Mouse (Mus musculus): ENCODE data around the gene Stk39. TPM values are rescaled to one million over a fixed set of nuclear protein-coding genes. Genes with fewer than 3 reads are reported as not detected.

Stk39 gene
- polyA plus RNA-seq, 1 experiment from 2014 or later: 7.8 TPM

GRCm38 (mm10) chr2:68342122-68342646 lies 129.9 kb downstream of the Stk39 start:
- no peak for ATAC-seq (replicated peaks; ENCODE audit: low FRiP score)
- 85% methylated on average over 7 of the region's 7 CpGs for WGBS
- H3K27me3 ChIP-seq (replicated peaks; ENCODE audit: control insufficient read depth, insufficient read depth, low read length): no peaks in the 10 kb centered on the region

GRCm38 (mm10) chr2:68336913-68337312 lies 135.2 kb downstream of the Stk39 start:
- Histone ChIP-seq H3K27ac (ENCODE audit: low read depth, low read length) (no peak overlapping the region), H3K4me3 (ENCODE audit: low read depth, low read length) (no peak overlapping the region), H3K9me3 (ENCODE audit: control insufficient read depth, low read length) (no peaks in the 10 kb centered on the region), H3K4me2 (no peak overlapping the region), H3K27me3 (replicated peaks; ENCODE audit: control insufficient read depth, insufficient read depth, low read length) (no peaks in the 10 kb centered on the region), H3K4me1 (replicated peaks; ENCODE audit: control insufficient read depth, insufficient read depth, low read length) (no peaks in the 10 kb centered on the region), H3K36me3 (ENCODE audit: control insufficient read depth, insufficient read depth, low read length) (no peaks in the 10 kb centered on the region), H3K9ac (ENCODE audit: low read depth, low read length) (no peak overlapping the region)
- DNase-seq (ENCODE audit: low spot score) (no peak), ATAC-seq (replicated peaks; ENCODE audit: low FRiP score) (no peak)
- 85% methylated on average over 6 of the region's 6 CpGs for WGBS

More at GRCm38 (mm10) chr2:68342122-68342646, 129.9 kb downstream of the Stk39 start:
- no peaks in the 10 kb centered on the region for H3K36me3 ChIP-seq (ENCODE audit: control insufficient read depth, insufficient read depth, low read length)
- H3K9me3 ChIP-seq (ENCODE audit: control insufficient read depth, low read length): no peaks in the 10 kb centered on the region
- DNase-seq (ENCODE audit: low spot score): no peak
- no peak overlapping the region for H3K4me2 ChIP-seq
- no peak overlapping the region for H3K27ac ChIP-seq (ENCODE audit: low read depth, low read length)
- H3K4me1 ChIP-seq (replicated peaks; ENCODE audit: control insufficient read depth, insufficient read depth, low read length): no peaks in the 10 kb centered on the region
- H3K4me3 ChIP-seq (ENCODE audit: low read depth, low read length): no peak overlapping the region
- no peak overlapping the region for H3K9ac ChIP-seq (ENCODE audit: low read depth, low read length)

DNA sequence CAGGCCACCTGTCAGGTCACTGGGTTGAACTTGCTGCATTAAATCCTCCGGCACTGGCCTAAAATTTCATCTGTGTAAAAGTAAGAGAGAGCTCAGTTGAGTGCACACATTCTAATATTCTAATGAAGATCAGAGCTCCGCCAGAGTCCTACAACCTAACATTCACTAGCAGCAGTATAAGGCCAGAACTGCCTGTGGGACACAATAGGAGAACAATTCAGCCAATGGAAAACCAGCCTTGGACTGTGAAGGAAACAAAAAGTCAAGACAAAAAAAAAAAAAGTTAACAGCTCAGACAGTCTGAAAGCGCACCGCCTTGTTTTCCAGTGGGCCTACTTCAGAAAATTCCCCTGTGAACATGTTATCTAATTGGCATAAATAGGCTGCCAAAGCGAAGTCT lies 137.1 kb downstream of the Stk39 start:
- H3K4me3 ChIP-seq (ENCODE audit: low read depth, low read length): no peak overlapping the region
- no peaks in the 10 kb centered on the region for H3K27me3 ChIP-seq (replicated peaks; ENCODE audit: control insufficient read depth, insufficient read depth, low read length)
- no peaks in the 10 kb centered on the region for H3K4me1 ChIP-seq (replicated peaks; ENCODE audit: control insufficient read depth, insufficient read depth, low read length)
- no peak overlapping the region for H3K27ac ChIP-seq (ENCODE audit: low read depth, low read length)
- H3K36me3 ChIP-seq (ENCODE audit: control insufficient read depth, insufficient read depth, low read length): no peaks in the 10 kb centered on the region
- WGBS: 91% methylated on average over 5 of the region's 5 CpGs
- no peak for ATAC-seq (replicated peaks; ENCODE audit: low FRiP score)
- DNase-seq (ENCODE audit: low spot score): no peak
- no peaks in the 10 kb centered on the region for H3K9me3 ChIP-seq (ENCODE audit: control insufficient read depth, low read length)
- H3K4me2 ChIP-seq: no peak overlapping the region
- no peak overlapping the region for H3K9ac ChIP-seq (ENCODE audit: low read depth, low read length)

DNA sequence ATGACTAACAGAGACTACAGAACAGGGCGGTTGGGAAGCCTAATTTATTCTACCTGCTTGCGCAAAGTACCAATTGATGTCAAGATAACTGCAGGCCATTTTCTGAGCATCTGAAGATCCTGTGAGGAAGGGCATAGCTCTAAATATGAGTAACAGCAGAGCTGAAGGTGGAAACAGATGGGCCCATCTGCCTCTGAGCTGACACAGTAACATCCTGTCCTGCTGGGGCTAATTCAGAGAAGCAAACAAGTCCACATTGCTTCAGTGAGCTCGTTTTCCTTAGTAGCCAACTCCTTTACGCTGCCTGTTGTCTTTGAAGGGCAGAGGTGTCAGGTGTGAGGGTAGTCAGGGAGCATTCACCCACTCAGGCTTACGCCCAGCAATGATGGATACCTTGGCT lies 146.8 kb downstream of the Stk39 start:
- H3K27me3 ChIP-seq (replicated peaks; ENCODE audit: control insufficient read depth, insufficient read depth, low read length): no peaks in the 10 kb centered on the region
- no peaks in the 10 kb centered on the region for H3K4me1 ChIP-seq (replicated peaks; ENCODE audit: control insufficient read depth, insufficient read depth, low read length)
- H3K27ac ChIP-seq (ENCODE audit: low read depth, low read length): no peak overlapping the region
- no peak overlapping the region for H3K4me2 ChIP-seq
- DNase-seq (ENCODE audit: low spot score) (no peak), ATAC-seq (replicated peaks; ENCODE audit: low FRiP score) (no peak)
- WGBS: 77% methylated on average over 5 of the region's 5 CpGs
- H3K9ac ChIP-seq (ENCODE audit: low read depth, low read length): no peak overlapping the region
- no peak overlapping the region for H3K4me3 ChIP-seq (ENCODE audit: low read depth, low read length)
- H3K9me3 ChIP-seq (ENCODE audit: control insufficient read depth, low read length): no peaks in the 10 kb centered on the region
- H3K36me3 ChIP-seq (ENCODE audit: control insufficient read depth, insufficient read depth, low read length): no peaks in the 10 kb centered on the region

GRCm38 (mm10) chr2:68321230-68321629 lies 150.8 kb downstream of the Stk39 start:
- Histone ChIP-seq H3K36me3 (ENCODE audit: control insufficient read depth, insufficient read depth, low read length) (no peaks in the 10 kb centered on the region), H3K27me3 (replicated peaks; ENCODE audit: control insufficient read depth, insufficient read depth, low read length) (no peaks in the 10 kb centered on the region), H3K4me2 (no peak overlapping the region), H3K9ac (ENCODE audit: low read depth, low read length) (no peak overlapping the region), H3K27ac (ENCODE audit: low read depth, low read length) (no peak overlapping the region), H3K4me3 (ENCODE audit: low read depth, low read length) (no peak overlapping the region), H3K4me1 (replicated peaks; ENCODE audit: control insufficient read depth, insufficient read depth, low read length) (no peaks in the 10 kb centered on the region), H3K9me3 (ENCODE audit: control insufficient read depth, low read length) (no peaks in the 10 kb centered on the region)
- ATAC-seq (replicated peaks; ENCODE audit: low FRiP score) (no peak), DNase-seq (ENCODE audit: low spot score) (no peak)
- WGBS: 76% methylated on average over 5 of the region's 5 CpGs

GRCm38 (mm10) chr2:68320670-68321069 lies 151.4 kb downstream of the Stk39 start:
- ATAC-seq (replicated peaks; ENCODE audit: low FRiP score): no peak
- 52% methylated on average over 10 of the region's 10 CpGs for WGBS
- H3K9ac ChIP-seq (ENCODE audit: low read depth, low read length): no peak overlapping the region
- no peaks in the 10 kb centered on the region for H3K4me1 ChIP-seq (replicated peaks; ENCODE audit: control insufficient read depth, insufficient read depth, low read length)
- no peaks in the 10 kb centered on the region for H3K36me3 ChIP-seq (ENCODE audit: control insufficient read depth, insufficient read depth, low read length)
- H3K27me3 ChIP-seq (replicated peaks; ENCODE audit: control insufficient read depth, insufficient read depth, low read length): no peaks in the 10 kb centered on the region
- H3K4me3 ChIP-seq (ENCODE audit: low read depth, low read length): no peak overlapping the region
- no peak for DNase-seq (ENCODE audit: low spot score)
- no peak overlapping the region for H3K4me2 ChIP-seq
- H3K9me3 ChIP-seq (ENCODE audit: control insufficient read depth, low read length): no peaks in the 10 kb centered on the region
- no peak overlapping the region for H3K27ac ChIP-seq (ENCODE audit: low read depth, low read length)

- Histone ChIP-seq H3K4me2 (no peak overlapping the region), H3K9me3 (ENCODE audit: control insufficient read depth, low read length) (no peaks in the 10 kb centered on the region), H3K4me3 (ENCODE audit: low read depth, low read length) (no peak overlapping the region), H3K4me1 (replicated peaks; ENCODE audit: control insufficient read depth, insufficient read depth, low read length) (no peaks in the 10 kb centered on the region), H3K27me3 (replicated peaks; ENCODE audit: control insufficient read depth, insufficient read depth, low read length) (no peaks in the 10 kb centered on the region), H3K36me3 (ENCODE audit: control insufficient read depth, insufficient read depth, low read length) (no peaks in the 10 kb centered on the region), H3K27ac (ENCODE audit: low read depth, low read length) (no peak overlapping the region), H3K9ac (ENCODE audit: low read depth, low read length) (no peak overlapping the region)
- DNase-seq (ENCODE audit: low spot score) (no peak), ATAC-seq (replicated peaks; ENCODE audit: low FRiP score) (no peak)
- 79% methylated on average over 5 of the region's 5 CpGs for WGBS
Observed at GRCm38 (mm10) chr2:68318452-68318851, 153.6 kb downstream of the Stk39 start.

- H3K4me3 ChIP-seq (ENCODE audit: low read depth, low read length): no peak overlapping the region
- H3K4me2 ChIP-seq: no peak overlapping the region
- no peak overlapping the region for H3K27ac ChIP-seq (ENCODE audit: low read depth, low read length)
- H3K27me3 ChIP-seq (replicated peaks; ENCODE audit: control insufficient read depth, insufficient read depth, low read length): no peaks in the 10 kb centered on the region
- no peak for ATAC-seq (replicated peaks; ENCODE audit: low FRiP score)
- WGBS: 85% methylated on average over 9 of the region's 9 CpGs
- no peak overlapping the region for H3K9ac ChIP-seq (ENCODE audit: low read depth, low read length)
- no peak for DNase-seq (ENCODE audit: low spot score)
- no peaks in the 10 kb centered on the region for H3K9me3 ChIP-seq (ENCODE audit: control insufficient read depth, low read length)
- no peaks in the 10 kb centered on the region for H3K4me1 ChIP-seq (replicated peaks; ENCODE audit: control insufficient read depth, insufficient read depth, low read length)
- no peaks in the 10 kb centered on the region for H3K36me3 ChIP-seq (ENCODE audit: control insufficient read depth, insufficient read depth, low read length)
Observed at GRCm38 (mm10) chr2:68317895-68318294, 154.2 kb downstream of the Stk39 start.

GRCm38 (mm10) chr2:68317452-68317851 lies 154.6 kb downstream of the Stk39 start:
- WGBS: 79% methylated on average over 2 of the region's 2 CpGs
- ATAC-seq (replicated peaks; ENCODE audit: low FRiP score): no peak
- no peak for DNase-seq (ENCODE audit: low spot score)
- Histone ChIP-seq H3K4me2 (no peak overlapping the region), H3K4me1 (replicated peaks; ENCODE audit: control insufficient read depth, insufficient read depth, low read length) (no peaks in the 10 kb centered on the region), H3K9me3 (ENCODE audit: control insufficient read depth, low read length) (no peaks in the 10 kb centered on the region), H3K4me3 (ENCODE audit: low read depth, low read length) (no peak overlapping the region), H3K9ac (ENCODE audit: low read depth, low read length) (no peak overlapping the region), H3K27ac (ENCODE audit: low read depth, low read length) (no peak overlapping the region), H3K36me3 (ENCODE audit: control insufficient read depth, insufficient read depth, low read length) (no peaks in the 10 kb centered on the region), H3K27me3 (replicated peaks; ENCODE audit: control insufficient read depth, insufficient read depth, low read length) (no peaks in the 10 kb centered on the region)

All from liver, embryonic 11.5 days (tissue).